Mouse (Mus musculus): ENCODE results near the gene Gm10518. TPM values are rescaled to one million over a fixed set of nuclear protein-coding genes. Genes with fewer than 3 reads are reported as not detected.
A peak's percentile ranks its signal among the peaks of the same experiment; 100 is the strongest.

The Gm10518 gene
- total and polyA plus RNA-seq, 2 experiments from 2014 or later: not detected

- DNase-seq (ENCODE audit: low spot score): peak; percentile 72
- H3K27me3 ChIP-seq (ENCODE audit: insufficient read depth, low read length): no peaks in the 10 kb centered on the region
- peak overlapping the region; percentile 40; the same call in 1 of the 2 replicates for H3K9ac ChIP-seq (replicated peaks; ENCODE audit: low read length, poor library complexity, severe bottlenecking)
- no peak overlapping the region; the same call in 1 of the 2 replicates for H3K27ac ChIP-seq (ENCODE audit: low read depth, low read length)
- ATAC-seq (ENCODE audit: low FRiP score): 0 out of 2 replicates have a peak, but pooled peaks have one; percentile 32
- no peaks in the 10 kb centered on the region for H3K9me3 ChIP-seq (ENCODE audit: low read length)
- 4% methylated on average over 20 of the region's 20 CpGs for WGBS
- H3K4me2 ChIP-seq (ENCODE audit: low read depth, low read length, poor library complexity, severe bottlenecking): peak overlapping the region; percentile 54
- H3K4me1 ChIP-seq (ENCODE audit: insufficient read depth, low read length): no peaks in the 10 kb centered on the region
- H3K36me3 ChIP-seq (ENCODE audit: insufficient read depth, low read length): no peaks in the 10 kb centered on the region
- peak overlapping the region; percentile 35 for H3K4me3 ChIP-seq (ENCODE audit: low read depth, low read length)
- TF ChIP-seq CTCF (IDR thresholded peaks at IDR 0.05): peak; percentile 87
These were observed 44.7 kb downstream of the Gm10518 start for GRCm38 (mm10) chr1:179847759-179848389.

GRCm38 (mm10) chr1:179853421-179853820 lies 50.2 kb downstream of the Gm10518 start:
- no peaks in the 10 kb centered on the region for H3K9me3 ChIP-seq (ENCODE audit: low read length)
- H3K4me1 ChIP-seq (ENCODE audit: insufficient read depth, low read length): no peaks in the 10 kb centered on the region
- TF ChIP-seq CTCF (IDR thresholded peaks at IDR 0.05): peak; percentile 67
- H3K9ac ChIP-seq (replicated peaks; ENCODE audit: low read length, poor library complexity, severe bottlenecking): no peak overlapping the region
- WGBS: 41% methylated on average over 4 of the region's 4 CpGs
- DNase-seq (ENCODE audit: low spot score) (peak; percentile 13), ATAC-seq (ENCODE audit: low FRiP score) (no peak)
- no peak overlapping the region for H3K4me2 ChIP-seq (ENCODE audit: low read depth, low read length, poor library complexity, severe bottlenecking)
- H3K27ac ChIP-seq (ENCODE audit: low read depth, low read length): no peak overlapping the region
- H3K36me3 ChIP-seq (ENCODE audit: insufficient read depth, low read length): no peaks in the 10 kb centered on the region
- no peaks in the 10 kb centered on the region for H3K27me3 ChIP-seq (ENCODE audit: insufficient read depth, low read length)
- H3K4me3 ChIP-seq (ENCODE audit: low read depth, low read length): no peak overlapping the region

Other genes starting within 250 kb of the Gm10518 start
- gene Sccpdh, start 135.2 kb upstream of the Gm10518 start, total RNA-seq (2014; rRNA removed): 92.2 and 117 TPM in 2 replicates
- gene Sccpdh, start 135.2 kb upstream of the Gm10518 start, polyA plus RNA-seq (2015; fragmentation: Nextera tagmentation; extraction: Ambion mirVana): 190 and 195 TPM in 2 replicates
- gene Kif28, start 58.1 kb upstream of the Gm10518 start, total RNA-seq (2014; rRNA removed): 0.22 TPM in 1 of 2 replicates, not detected in the other
- not detected in 2 replicates for gene Kif28, start 58.1 kb upstream of the Gm10518 start, polyA plus RNA-seq (2015; fragmentation: Nextera tagmentation; extraction: Ambion mirVana)
- 20.7 and 31.9 TPM in 2 replicates for gene Ahctf1, start 304 bp downstream of the Gm10518 start, total RNA-seq (2014; rRNA removed)
- gene Ahctf1, start 304 bp downstream of the Gm10518 start, polyA plus RNA-seq (2015; fragmentation: Nextera tagmentation; extraction: Ambion mirVana): 6.4 and 9.3 TPM in 2 replicates
- gene Cdc42bpa, start 157.1 kb downstream of the Gm10518 start, total RNA-seq (2014; rRNA removed): 108 and 128 TPM in 2 replicates
- 25.7 and 29.3 TPM in 2 replicates for gene Cdc42bpa, start 157.1 kb downstream of the Gm10518 start, polyA plus RNA-seq (2015; fragmentation: Nextera tagmentation; extraction: Ambion mirVana)